Mouse (Mus musculus) embryonic fibroblast, embryonic 13.5 days (primary cell): ENCODE results near the gene Nell2.

ENCODE experiments used
- CTCF ChIP-seq: IDR thresholded peaks from 2 replicates; pipeline ENCODE4 v1.5.1; 2011; ENCODE audit warnings: mild to moderate bottlenecking, control low read depth, low read length, moderate library complexity, borderline replicate concordance; ENCODE audit not compliant: insufficient read depth
- POLR2A ChIP-seq: IDR thresholded peaks from 2 replicates; pipeline ENCODE4 v1.6.1; 2011; ENCODE audit warnings: low read depth, mild to moderate bottlenecking, control low read depth, low read length, moderate library complexity

GRCm38 (mm10) chr15:95075356-95075755, 453.0 kb downstream of the Nell2 start:
- TF ChIP-seq CTCF: no peak
- TF ChIP-seq POLR2A: no peak
